Mouse (Mus musculus): ENCODE results near the gene Sars.

DNA sequence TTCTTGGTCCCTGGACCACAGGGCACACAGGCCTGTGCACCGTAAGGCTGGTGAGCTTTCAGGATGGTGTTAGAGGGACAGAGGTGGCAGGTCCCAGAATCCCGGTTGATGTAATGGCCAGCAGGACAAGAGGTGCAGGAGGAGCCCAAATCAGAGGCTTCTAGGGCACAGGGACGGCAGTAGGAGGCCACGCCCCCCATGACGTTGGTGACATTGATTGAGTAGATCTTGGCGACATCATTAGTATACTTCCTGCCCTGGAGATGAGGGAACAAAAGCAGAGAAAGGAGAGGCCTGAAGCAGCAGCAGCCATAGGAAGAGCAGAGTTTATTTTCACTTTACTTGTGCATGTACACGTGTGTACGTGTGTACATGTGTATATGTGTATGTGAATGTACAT, 22.8 kb upstream of the Sars start:
- TF ChIP-seq CTCF (IDR thresholded peaks at IDR 0.05; ENCODE audit: low read depth) (no peak), EP300 (optimal IDR thresholded peaks at IDR 0.05) (no peak)

Data from stomach, postnatal 0 days (tissue).